Mouse (Mus musculus) G1E (cell line): ENCODE data around the gene Kirrel.

Experiments used
- CTCF ChIP-seq: IDR thresholded peaks from 2 replicates; pipeline ENCODE4 v1.5.1; 2012; ENCODE audit warnings: low read depth, low read length, inconsistent platforms, mixed read lengths
- POLR2AphosphoS5 ChIP-seq: IDR thresholded peaks from 2 replicates; pipeline ENCODE4 v1.6.1; 2012; ENCODE audit warnings: low read depth, low read length, inconsistent platforms; ENCODE audit not compliant: insufficient replicate concordance
- TAL1 ChIP-seq: conservative IDR thresholded peaks from 2 replicates; pipeline ENCODE4 v1.6.1; 2012; ENCODE audit warnings: low read depth, low read length, inconsistent platforms, mixed read lengths

GRCm38 (mm10) chr3:87134951-87135350 lies 39.6 kb downstream of the Kirrel start:
- TF ChIP-seq CTCF (no peak), TAL1 (no peak), POLR2AphosphoS5 (no peak)
